Mouse (Mus musculus) v-Abl transformed pro-B cells (cell line): ENCODE measurements around the gene Bach1.
"Not testable (repeated sequence)": the region's sequence is repeated elsewhere in the genome, so short reads cannot be mapped to it uniquely, and the experiment has no call there.

Experiments
- in situ Hi-C, 2 experiments: fragments of 400-800 bp; cut with MboI; formaldehyde crosslinking; loops; one replicate each; pipeline ENCODE4 v1.15.1; 2025; ENCODE audit not compliant: unreplicated experiment in 2 of 2

Bach1 gene

DNA sequence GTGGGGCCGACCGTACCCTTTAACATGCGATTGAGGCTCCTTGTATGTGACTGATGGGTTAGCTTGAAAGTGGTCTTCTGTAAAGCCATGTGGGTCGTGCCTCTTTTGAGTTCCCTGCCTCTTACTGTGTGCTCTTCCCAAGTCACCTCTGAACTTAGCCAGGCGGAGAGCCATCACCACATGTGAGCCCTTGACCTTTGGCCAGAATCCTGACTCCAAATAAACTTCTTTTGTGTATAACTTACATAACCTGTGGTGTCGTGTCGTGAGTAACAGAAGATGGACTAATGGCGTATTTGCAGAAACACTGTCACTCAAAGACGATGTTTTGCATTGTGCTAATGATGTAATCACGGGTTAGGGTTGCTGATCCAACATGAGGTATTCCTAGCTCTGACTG, 22.6 kb upstream of the Bach1 start:
- in situ Hi-C loops: no loop called here

- in situ Hi-C loops: no loop called here
Observed at GRCm38 (mm10) chr16:87678667-87679066, 20.1 kb upstream of the Bach1 start.

DNA sequence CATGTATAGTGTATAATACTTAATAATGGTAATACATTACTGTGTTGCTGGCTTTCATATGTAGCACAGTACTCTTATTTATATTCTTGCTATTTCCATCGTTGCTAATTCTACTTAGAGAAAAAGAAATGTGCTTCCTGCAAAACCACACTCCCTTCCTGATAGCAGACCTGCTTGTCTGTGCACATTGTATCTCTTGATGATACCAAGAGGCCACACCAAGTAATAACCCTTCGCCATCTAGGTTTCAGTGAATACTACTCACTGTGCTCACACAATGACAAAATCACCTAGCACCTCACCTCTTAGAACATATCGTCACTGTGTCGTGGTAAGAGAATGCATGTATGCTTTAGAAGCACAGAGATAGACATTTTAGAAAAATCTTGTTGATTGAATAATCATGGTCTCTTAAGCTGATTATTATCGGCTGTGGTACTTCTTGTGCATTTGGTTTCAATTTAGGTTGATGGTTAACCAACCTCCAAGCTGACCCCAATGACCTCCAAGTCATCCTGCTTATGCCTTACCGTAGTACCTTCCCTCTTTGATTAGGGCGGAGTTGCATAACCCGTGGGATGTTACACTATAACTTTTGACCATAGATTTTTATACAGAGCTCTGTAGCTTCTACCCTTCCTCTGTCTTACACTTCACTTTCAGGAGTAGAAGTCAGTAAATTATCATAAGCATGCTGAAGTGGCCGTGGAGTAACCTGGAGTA, 17.7 kb upstream of the Bach1 start:
- in situ Hi-C loops: no loop called here

DNA sequence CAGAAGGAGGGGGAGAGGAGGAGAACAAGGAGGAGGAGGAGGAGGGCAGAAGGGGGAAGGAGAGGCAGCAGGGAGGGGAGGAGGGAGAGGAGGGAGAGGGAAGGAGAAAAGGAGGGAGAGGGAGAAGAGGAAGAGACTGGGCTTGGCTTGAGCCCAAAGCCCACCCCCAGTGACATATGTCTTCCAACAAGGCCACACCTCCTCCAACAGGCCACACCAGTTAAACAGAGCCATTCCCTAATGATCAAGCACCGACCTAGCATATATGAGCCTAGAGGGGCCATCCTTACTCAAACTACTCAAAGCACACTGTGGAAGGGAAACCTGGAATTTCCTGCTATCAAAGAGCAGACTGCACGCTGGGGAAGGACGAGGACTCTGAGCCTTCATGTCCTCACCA, 16.9 kb upstream of the Bach1 start:
- in situ Hi-C loops: no loop called here

DNA sequence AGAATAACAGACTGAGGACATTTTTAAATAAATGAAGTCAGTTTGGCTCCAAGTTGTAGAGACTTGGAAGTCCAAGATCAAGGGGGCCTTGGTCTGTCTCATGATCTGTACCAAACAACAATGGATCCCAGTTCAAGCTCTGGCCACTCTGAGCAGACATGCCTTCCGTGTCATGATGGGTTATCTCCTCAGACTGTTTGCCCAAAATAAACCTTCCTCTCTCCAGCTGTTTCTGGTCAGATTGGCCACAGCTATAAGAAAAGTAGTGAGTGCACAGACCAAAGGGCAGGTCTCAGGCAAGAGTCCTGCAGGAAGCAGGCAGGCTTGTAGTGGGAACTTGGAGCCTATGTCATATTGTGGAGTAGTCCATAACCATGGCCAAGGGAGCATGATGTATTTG, 12.3 kb upstream of the Bach1 start:
- in situ Hi-C loops: no loop called here

- in situ Hi-C loops: no loop called here
Observed at GRCm38 (mm10) chr16:87687346-87687745, 11.4 kb upstream of the Bach1 start.

GRCm38 (mm10) chr16:87688328-87688727, 10.4 kb upstream of the Bach1 start:
- in situ Hi-C loops: not testable (repeated sequence)

- in situ Hi-C loops: not testable (repeated sequence)
Observed at GRCm38 (mm10) chr16:87688823-87689222, 9.9 kb upstream of the Bach1 start.

GRCm38 (mm10) chr16:87689225-87689624, 9.5 kb upstream of the Bach1 start:
- in situ Hi-C loops: no loop called here

DNA sequence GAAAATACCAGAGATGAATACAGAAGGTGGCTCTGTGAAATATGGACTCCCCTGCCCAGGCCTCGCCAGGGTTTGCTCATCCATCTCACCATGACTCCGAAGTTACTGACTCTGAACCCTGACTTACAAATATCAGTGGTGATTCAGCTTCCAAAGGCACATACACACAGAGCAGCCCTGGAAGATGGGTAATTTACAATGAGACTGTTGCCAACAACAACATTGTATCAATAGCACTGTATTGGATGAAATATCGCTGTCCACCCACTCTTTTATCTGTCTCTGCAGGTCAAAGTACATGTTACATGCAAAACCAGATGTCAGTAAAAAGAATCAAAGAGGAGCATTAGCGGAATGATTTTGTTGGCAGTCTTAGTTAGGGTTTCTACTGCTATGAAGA, 8.2 kb upstream of the Bach1 start:
- in situ Hi-C loops: no loop called here

DNA sequence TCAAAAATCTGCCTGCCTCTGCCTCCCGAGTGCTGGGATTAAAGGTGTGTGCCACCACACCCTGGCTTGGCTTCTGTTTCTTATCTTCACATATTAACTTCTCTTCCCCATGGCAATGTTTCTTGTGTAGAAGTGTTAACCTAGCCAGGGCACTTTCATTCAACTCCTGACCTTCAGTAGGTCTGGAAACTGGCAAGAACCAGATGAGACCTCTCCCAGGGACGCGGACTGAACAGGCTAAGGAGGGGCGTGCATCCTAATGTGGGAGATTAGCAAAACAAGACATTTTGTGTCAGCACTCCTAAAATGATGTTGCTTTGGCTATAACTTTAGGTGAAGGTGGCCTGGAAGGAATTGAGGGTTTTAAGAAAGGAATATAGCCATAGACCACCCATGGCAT, 7.6 kb upstream of the Bach1 start:
- in situ Hi-C loops: no loop called here

DNA sequence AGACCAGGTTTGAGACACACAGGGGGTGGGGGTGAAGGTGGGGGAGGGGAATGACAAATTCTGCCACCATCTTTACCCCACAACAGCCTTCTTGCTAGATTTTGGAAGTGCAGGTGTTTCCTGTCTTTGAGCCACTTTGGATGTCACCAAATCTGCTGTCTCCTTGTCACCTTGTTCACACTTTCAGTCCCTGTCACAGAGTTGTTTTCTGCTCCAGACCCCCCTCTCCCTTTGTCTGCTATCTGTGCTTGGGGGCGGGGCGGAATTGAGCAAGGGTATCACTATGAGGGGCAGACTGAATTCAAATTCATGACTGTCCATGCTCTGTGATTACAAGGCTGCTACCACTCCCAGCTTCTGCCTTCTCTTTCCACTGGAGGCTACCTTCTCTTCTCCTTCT, 6.2 kb upstream of the Bach1 start:
- in situ Hi-C loops: no loop called here

GRCm38 (mm10) chr16:87697707-87698365, 909 bp upstream of the Bach1 start:
- in situ Hi-C loops: loop anchor here in 1 of 2 experiments (5.0 kb wide), 1 partner anchor 41 kb away; no protein-coding TSS in a partner anchor

GRCm38 (mm10) chr16:87699306-87699692, 554 bp downstream of the Bach1 start:
- in situ Hi-C loops: loop anchor here in 1 of 2 experiments (5.0 kb wide), 1 partner anchor 42 kb away; no protein-coding TSS in a partner anchor

GRCm38 (mm10) chr16:87699693-87700394, 1.1 kb downstream of the Bach1 start:
- in situ Hi-C loops: loop anchor here (5.0 kb wide), 2 partner anchors 38 to 43 kb away; no protein-coding TSS in a partner anchor

- in situ Hi-C loops: loop anchor here in 1 of 2 experiments (5.0 kb wide), 1 partner anchor 38 kb away; no protein-coding TSS in a partner anchor
Observed at GRCm38 (mm10) chr16:87700395-87700765, 1.6 kb downstream of the Bach1 start.

- in situ Hi-C loops: loop anchor here in 1 of 2 experiments (5.0 kb wide), 1 partner anchor 40 kb away; no protein-coding TSS in a partner anchor
Observed at GRCm38 (mm10) chr16:87701891-87702290, 3.1 kb downstream of the Bach1 start.

- in situ Hi-C loops: loop anchor here in 1 of 2 experiments (5.0 kb wide), 1 partner anchor 41 kb away; no protein-coding TSS in a partner anchor
Observed at GRCm38 (mm10) chr16:87702881-87703280, 4.1 kb downstream of the Bach1 start.

GRCm38 (mm10) chr16:87704225-87704624, 5.5 kb downstream of the Bach1 start:
- in situ Hi-C loops: loop anchor here in 1 of 2 experiments (5.0 kb wide), 1 partner anchor 42 kb away; no protein-coding TSS in a partner anchor

DNA sequence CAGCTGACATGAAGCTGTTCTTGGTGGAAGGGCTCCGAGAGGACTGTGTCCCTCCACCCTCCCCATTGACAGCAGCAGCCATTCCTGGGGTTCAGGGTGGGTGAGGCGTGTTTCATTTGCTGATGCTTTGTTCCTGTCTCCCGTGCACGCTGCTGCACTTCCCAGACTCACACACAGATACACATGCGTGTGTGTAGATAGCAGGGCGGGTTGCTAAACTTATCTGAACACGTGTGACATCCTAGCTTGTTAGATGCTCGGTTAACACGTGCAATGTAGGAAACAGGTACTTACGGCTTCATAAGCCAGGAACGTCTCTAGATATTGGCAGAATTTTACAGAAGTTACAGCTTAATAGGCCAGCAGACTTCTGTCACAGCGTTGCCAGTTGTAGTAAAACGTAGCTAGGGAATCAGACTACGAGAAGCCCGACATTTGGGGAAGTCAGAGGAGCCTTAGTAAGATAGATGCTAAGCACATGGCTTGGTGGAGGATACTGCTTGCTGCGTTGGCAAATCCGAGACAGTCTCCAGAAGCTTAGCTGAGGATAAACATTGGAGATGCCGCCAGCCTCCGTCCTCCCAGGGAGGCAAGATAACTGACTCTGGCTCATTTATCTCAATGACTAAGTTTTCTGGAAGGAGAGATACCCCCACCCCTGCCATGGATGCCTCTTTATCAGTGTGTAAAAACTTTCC, 7.3 kb downstream of the Bach1 start:
- in situ Hi-C loops: no loop called here

- in situ Hi-C loops: no loop called here
Observed at GRCm38 (mm10) chr16:87707335-87707734, 8.6 kb downstream of the Bach1 start.
